Comparison of ENCODE assay signal across 12 mouse cellular contexts in genomic region chr5:120919156-120919935, GRCm38 (mm10). TPM values are rescaled to one million over a fixed set of nuclear protein-coding genes. Genes with fewer than 3 reads are reported as not detected.
"Had no signal": no experiment of that assay in that cellular context is flagged by ENCODE, and none has a peak within 500 bp of the region (broad histone marks: within the 10 kb centered on the region; RNA-seq: fewer than 3 reads in every experiment).

No protein-coding gene starts in this region.

RNA-seq across cellular contexts. Expression of gene Oas1d, which starts 5.0 kb away (rescaled TPM):
- polyA plus RNA-seq: neural tube, embryonic 12.5 days; neural tube, embryonic 13.5 days; neural tube, embryonic 14.5 days; neural tube, embryonic 15.5 days; spleen, adult 2 months; stomach, embryonic 14.5 days; stomach, embryonic 15.5 days; stomach, embryonic 16.5 days; testis, adult 2 months; urinary bladder, adult 2 months had no signal

RNA-seq across cellular contexts. Expression of gene Oas1g, which starts 31.9 kb away (rescaled TPM):
- polyA plus RNA-seq: neural tube, embryonic 14.5 days; testis, adult 2 months had no signal

RNA-seq across cellular contexts. Expression of gene Oas1h, which starts 58.1 kb away (rescaled TPM):
- polyA plus RNA-seq: neural tube, embryonic 12.5 days; neural tube, embryonic 13.5 days; neural tube, embryonic 14.5 days; neural tube, embryonic 15.5 days; small intestine, adult 2 months; spleen, adult 2 months; stomach, embryonic 14.5 days; stomach, embryonic 15.5 days; stomach, embryonic 16.5 days; stomach, postnatal 0 days; testis, adult 2 months; urinary bladder, adult 2 months had no signal
